Mouse (Mus musculus) midbrain, embryonic 16.5 days (tissue): ENCODE measurements around the gene Tap1. TPM values are rescaled to one million over a fixed set of nuclear protein-coding genes. Genes with fewer than 3 reads are reported as not detected.
"Not testable (repeated sequence)": the region's sequence is repeated elsewhere in the genome, so short reads cannot be mapped to it uniquely, and the experiment has no call there.

ENCODE experiments used
- ATAC-seq: fragments of 200-750 bp; cut with Nextera tagmentation; 2 replicates; pipeline ENCODE4 v1.8.0; 2017; ENCODE audit warnings: moderate TSS enrichment
- H3K27ac ChIP-seq: fragments of 300-500 bp; sonication (generic); 2 replicates; pipeline ENCODE4 v1.5.1; 2014; ENCODE audit warnings: mild to moderate bottlenecking, low read length, mixed read lengths
- H3K27me3 ChIP-seq: fragments of 300-500 bp; sonication (generic); 2 replicates; pipeline ENCODE4 v1.6.1; 2014; ENCODE audit warnings: low read depth, low read length, mixed read lengths; ENCODE audit not compliant: control insufficient read depth, insufficient read depth
- H3K36me3 ChIP-seq: fragments of 300-500 bp; sonication (generic); 2 replicates; pipeline ENCODE4 v1.6.1; 2014; ENCODE audit warnings: mild to moderate bottlenecking, low read length, moderate library complexity, mixed read lengths; ENCODE audit not compliant: control insufficient read depth, insufficient read depth
- H3K4me1 ChIP-seq: fragments of 300-500 bp; sonication (generic); 2 replicates; pipeline ENCODE4 v1.6.1; 2014; ENCODE audit warnings: mild to moderate bottlenecking, low read length, mixed read lengths; ENCODE audit not compliant: control insufficient read depth, insufficient read depth
- H3K4me2 ChIP-seq: fragments of 300-500 bp; sonication (generic); 2 replicates; pipeline ENCODE4 v1.6.1; 2014; ENCODE audit warnings: mild to moderate bottlenecking, low read length, mixed read lengths
- H3K4me3 ChIP-seq: fragments of 300-500 bp; sonication (generic); 2 replicates; pipeline ENCODE4 v1.5.1; 2014; ENCODE audit warnings: low read depth, mild to moderate bottlenecking, low read length, moderate library complexity, mixed read lengths
- H3K9ac ChIP-seq: fragments of 300-500 bp; sonication (generic); 2 replicates; pipeline ENCODE4 v1.6.1; 2014; ENCODE audit warnings: low read depth, low read length, mixed read lengths
- H3K9me3 ChIP-seq: fragments of 300-500 bp; sonication (generic); replicated peaks from 2 replicates; pipeline ENCODE4 v1.6.1; 2014; ENCODE audit warnings: mild to moderate bottlenecking, low read length, mixed read lengths; ENCODE audit not compliant: control insufficient read depth, poor library complexity, severe bottlenecking
- whole genome bisulfite sequencing: fragments of 180-500 bp; shearing (Covaris S2); extraction: QIAGEN DNeasy Blood & Tissue Kit; methylation state at CpG from one replicate; pipeline ENCODE4 v1.1.7; 2014; 5-methylcytosine and 5-hydroxymethylcytosine counted together
- polyA plus RNA-seq: library from polyadenylated mRNA; unstranded; fragments of >200 nt; fragmentation: Nextera tagmentation; extraction: Ambion mirVana; gene quantifications from 2 replicates; pipeline ENCODE4 v1.2.1, GENCODE M21; 2015

Tap1 gene
- polyA plus RNA-seq, 1 experiment from 2014 or later = 4.5 TPM

- not testable (repeated sequence) for H3K9me3 ChIP-seq, H3K4me3 ChIP-seq, H3K36me3 ChIP-seq, H3K4me2 ChIP-seq, H3K9ac ChIP-seq, ATAC-seq, H3K4me1 ChIP-seq, H3K27ac ChIP-seq
- 91% methylated on average over 4 of the region's 4 CpGs for WGBS
- H3K27me3 ChIP-seq = peaks cover 21% of the 10 kb centered on the region
Observed at GRCm38 (mm10) chr17:34144221-34144620, 43.1 kb upstream of the Tap1 start.

- Histone ChIP-seq H3K4me2 (no peak overlapping the region), H3K27ac (no peak overlapping the region), H3K4me3 (no peak overlapping the region), H3K9ac (no peak overlapping the region), H3K4me1 (no peaks in the 10 kb centered on the region; the same call in 1 of the 2 replicates), H3K27me3 (peaks cover 13% of the 10 kb centered on the region), H3K36me3 (no peaks in the 10 kb centered on the region), H3K9me3 (no peaks in the 10 kb centered on the region)
- 76% methylated on average over 3 of the region's 3 CpGs for WGBS
- no peak for ATAC-seq
Observed at GRCm38 (mm10) chr17:34144960-34145371, 42.4 kb upstream of the Tap1 start.

GRCm38 (mm10) chr17:34152923-34153322 is 34.4 kb upstream of the Tap1 start, which contains the start of gene H2-DMb1:
Gene H2-DMb1, plus strand, starts transcription at chr17:34153072.
- H3K4me3 ChIP-seq = no peak within 1 kb of the TSS
- WGBS = 61% methylated on average over 4 of the region's 4 CpGs

GRCm38 (mm10) chr17:34155534-34155933 is 31.8 kb upstream of the Tap1 start:
- Histone ChIP-seq H3K9me3 (no peaks in the 10 kb centered on the region), H3K4me1 (no peaks in the 10 kb centered on the region), H3K36me3 (no peaks in the 10 kb centered on the region), H3K4me3 (no peak overlapping the region), H3K9ac (no peak overlapping the region), H3K4me2 (no peak overlapping the region), H3K27ac (no peak overlapping the region), H3K27me3 (no peaks in the 10 kb centered on the region)
- no peak for ATAC-seq
- WGBS = 54% methylated on average over 5 of the region's 5 CpGs

More at GRCm38 (mm10) chr17:34152923-34153322, 34.4 kb upstream of the Tap1 start, which contains the start of gene H2-DMb1:
- Histone ChIP-seq H3K9ac (no peak within 1 kb of the TSS), H3K4me2 (no peak within 1 kb of the TSS), H3K27ac (no peak within 1 kb of the TSS), H3K27me3 (no peaks in the 10 kb centered on the region), H3K36me3 (no peaks in the 10 kb centered on the region), H3K9me3 (no peaks in the 10 kb centered on the region), H3K4me1 (no peaks in the 10 kb centered on the region)
- ATAC-seq = no peak

- no peak overlapping the region for H3K9ac ChIP-seq
- H3K9me3 ChIP-seq = no peaks in the 10 kb centered on the region; the same call in 1 of the 2 replicates
- WGBS = 45% methylated on average over 9 of the region's 9 CpGs
- H3K4me2 ChIP-seq = no peak overlapping the region
- H3K27ac ChIP-seq = no peak overlapping the region
- ATAC-seq = no peak
- no peaks in the 10 kb centered on the region for H3K4me1 ChIP-seq
- no peaks in the 10 kb centered on the region for H3K36me3 ChIP-seq
- H3K27me3 ChIP-seq = no peaks in the 10 kb centered on the region
- no peak overlapping the region for H3K4me3 ChIP-seq
Observed at GRCm38 (mm10) chr17:34164202-34164895, 23.0 kb upstream of the Tap1 start.

GRCm38 (mm10) chr17:34165033-34165730 is 22.2 kb upstream of the Tap1 start:
- Histone ChIP-seq H3K27me3 (no peaks in the 10 kb centered on the region), H3K36me3 (no peaks in the 10 kb centered on the region), H3K4me1 (no peaks in the 10 kb centered on the region), H3K27ac (no peak overlapping the region), H3K4me2 (no peak overlapping the region), H3K4me3 (no peak overlapping the region), H3K9ac (no peak overlapping the region), H3K9me3 (no peaks in the 10 kb centered on the region; the same call in 1 of the 2 replicates)
- ATAC-seq = no peak
- WGBS = 94% methylated on average over 6 of the region's 6 CpGs

GRCm38 (mm10) chr17:34169279-34169678 is 18.1 kb upstream of the Tap1 start:
- H3K27me3 ChIP-seq = no peaks in the 10 kb centered on the region
- no peak for ATAC-seq
- no peak overlapping the region for H3K27ac ChIP-seq
- H3K9ac ChIP-seq = no peak overlapping the region
- no peak overlapping the region for H3K4me2 ChIP-seq
- no peak overlapping the region for H3K4me3 ChIP-seq
- no peaks in the 10 kb centered on the region for H3K36me3 ChIP-seq
- no peaks in the 10 kb centered on the region; the same call in 1 of the 2 replicates for H3K9me3 ChIP-seq
- WGBS = 0% methylated on average over 2 of the region's 2 CpGs
- no peaks in the 10 kb centered on the region for H3K4me1 ChIP-seq

- H3K4me2 ChIP-seq = no peak overlapping the region
- WGBS = 27% methylated on average over 4 of the region's 4 CpGs
- H3K27me3 ChIP-seq = no peaks in the 10 kb centered on the region
- no peaks in the 10 kb centered on the region for H3K4me1 ChIP-seq
- no peaks in the 10 kb centered on the region for H3K36me3 ChIP-seq
- no peak overlapping the region for H3K9ac ChIP-seq
- no peaks in the 10 kb centered on the region; the same call in 1 of the 2 replicates for H3K9me3 ChIP-seq
- no peak overlapping the region for H3K4me3 ChIP-seq
- no peak overlapping the region for H3K27ac ChIP-seq
- no peak for ATAC-seq
Observed at GRCm38 (mm10) chr17:34170487-34170876, 16.9 kb upstream of the Tap1 start.

- Histone ChIP-seq H3K4me2 (no peak overlapping the region), H3K4me1 (no peaks in the 10 kb centered on the region), H3K9ac (no peak overlapping the region), H3K36me3 (no peaks in the 10 kb centered on the region), H3K9me3 (no peaks in the 10 kb centered on the region), H3K4me3 (no peak overlapping the region), H3K27me3 (no peaks in the 10 kb centered on the region), H3K27ac (no peak overlapping the region)
- 44% methylated on average over 13 of the region's 13 CpGs for WGBS
- no peak for ATAC-seq
Observed at GRCm38 (mm10) chr17:34170877-34171498, 16.4 kb upstream of the Tap1 start.
